14 mouse cellular contexts compared by ENCODE assay signal in the genomic region with DNA sequence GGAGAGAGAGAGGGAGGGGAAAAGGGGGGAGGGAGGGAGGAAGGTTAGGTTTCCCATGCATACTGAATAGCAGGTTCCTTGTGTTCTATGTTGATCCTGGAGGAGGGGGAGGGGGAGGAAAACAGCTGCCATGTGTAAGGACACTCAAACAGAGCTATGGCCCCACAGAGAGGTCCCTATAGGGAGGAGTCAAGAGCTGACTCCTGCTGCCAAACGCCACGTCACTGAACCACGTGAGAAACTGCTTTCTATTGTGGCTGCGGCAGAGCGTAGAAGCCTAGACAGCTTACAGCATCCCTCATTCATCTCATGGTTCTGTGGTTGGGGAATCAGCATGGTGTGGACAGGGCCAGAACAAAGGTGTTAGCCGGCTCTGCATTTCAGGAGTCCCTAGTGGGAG. TPM values are rescaled to one million over a fixed set of nuclear protein-coding genes. Genes with fewer than 3 reads are reported as not detected.
DNase-seq lines count a peak whose midpoint lies in the region; ATAC-seq lines count a peak whose summit lies in the region.
"Had no signal": no experiment of that assay in that cellular context is flagged by ENCODE, and none has a peak within 500 bp of the region (broad histone marks: within the 10 kb centered on the region; RNA-seq: fewer than 3 reads in every experiment).

No protein-coding gene starts in this region.

- DNase-seq in left cerebral cortex, postnatal 4 days = peak; percentile 54
- DNase-seq in left cerebral cortex, adult 9 months (ENCODE audit: low spot score in 2 of 2) = no peak
- no peak for DNase-seq in thymus, postnatal 4 days
- DNase-seq in layer of hippocampus, adult 11-12 months (ENCODE audit: low spot score) = no peak
- DNase-seq in adrenal gland, postnatal 10 days = no peak
- DNase-seq: cerebellum, adult 9-10 months; thymus, postnatal 14 days had no signal

- 46% methylated on average over 6 of the region's 6 CpGs for WGBS in embryonic facial prominence, embryonic 12.5 days
- WGBS in hindbrain, embryonic 16.5 days = 19% methylated on average over 6 of the region's 6 CpGs
- WGBS in neural tube, embryonic 13.5 days = 9% methylated on average over 6 of the region's 6 CpGs

- no peak overlapping the region for H3K4me3 ChIP-seq in embryonic facial prominence, embryonic 12.5 days
- H3K4me3 ChIP-seq in hindbrain, embryonic 16.5 days (ENCODE audit: low read length) = no peak overlapping the region
- no peak overlapping the region for H3K4me3 ChIP-seq in neural tube, embryonic 13.5 days

- no peak overlapping the region for H3K9ac ChIP-seq in embryonic facial prominence, embryonic 12.5 days
- no peak overlapping the region for H3K9ac ChIP-seq in hindbrain, embryonic 16.5 days (ENCODE audit: low read depth, low read length)
- H3K9ac ChIP-seq in neural tube, embryonic 13.5 days = no peak overlapping the region

- no peaks in the 10 kb centered on the region for H3K9me3 ChIP-seq in embryonic facial prominence, embryonic 12.5 days
- no peaks in the 10 kb centered on the region for H3K9me3 ChIP-seq in hindbrain, embryonic 16.5 days (ENCODE audit: control insufficient read depth, low read length)
- H3K9me3 ChIP-seq in neural tube, embryonic 13.5 days = no peaks in the 10 kb centered on the region

- H3K27ac ChIP-seq in embryonic facial prominence, embryonic 12.5 days = peak overlapping the region; percentile 38; the same call in 1 of the 2 replicates
- H3K27ac ChIP-seq in hindbrain, embryonic 16.5 days (ENCODE audit: low read depth, low read length) = peak overlapping the region; percentile 56
- H3K27ac ChIP-seq in neural tube, embryonic 13.5 days (replicated peaks) = peak overlapping the region; percentile 86

- no peaks in the 10 kb centered on the region for H3K36me3 ChIP-seq in embryonic facial prominence, embryonic 12.5 days
- no peaks in the 10 kb centered on the region for H3K36me3 ChIP-seq in hindbrain, embryonic 16.5 days (ENCODE audit: control insufficient read depth, insufficient read depth, low read length)
- no peaks in the 10 kb centered on the region for H3K36me3 ChIP-seq in neural tube, embryonic 13.5 days

- no peak for ATAC-seq in embryonic facial prominence, embryonic 12.5 days (ENCODE audit: insufficient number of reproducible peaks, insufficient read depth, low FRiP score, low TSS enrichment)
- peak; percentile 79 for ATAC-seq in hindbrain, embryonic 16.5 days
- ATAC-seq in neural tube, embryonic 13.5 days (ENCODE audit: low read depth) = peak; percentile 90

- H3K4me1 ChIP-seq in embryonic facial prominence, embryonic 12.5 days = peaks cover 11% of the 10 kb centered on the region
- H3K4me1 ChIP-seq in hindbrain, embryonic 16.5 days (ENCODE audit: control insufficient read depth, insufficient read depth, low read depth, low read length) = peaks cover 13% of the 10 kb centered on the region
- peaks cover 21% of the 10 kb centered on the region for H3K4me1 ChIP-seq in neural tube, embryonic 13.5 days (replicated peaks)

- intact Hi-C loops in left cerebral cortex, postnatal 4 days (cut with DNase I) = no loop called here

- no peak overlapping the region for H3K4me2 ChIP-seq in embryonic facial prominence, embryonic 12.5 days (replicated peaks)
- H3K4me2 ChIP-seq in hindbrain, embryonic 16.5 days (ENCODE audit: low read length) = no peak overlapping the region
- peak overlapping the region; percentile 1; the same call in 1 of the 2 replicates for H3K4me2 ChIP-seq in neural tube, embryonic 13.5 days

- no peaks in the 10 kb centered on the region for H3K27me3 ChIP-seq in embryonic facial prominence, embryonic 12.5 days
- no peaks in the 10 kb centered on the region for H3K27me3 ChIP-seq in hindbrain, embryonic 16.5 days (replicated peaks; ENCODE audit: control insufficient read depth, insufficient read depth, low read length)
- no peaks in the 10 kb centered on the region for H3K27me3 ChIP-seq in neural tube, embryonic 13.5 days

RNA-seq across cellular contexts. Expression of gene Tcl1b2, which starts 52.3 kb away (rescaled TPM):
- not detected for total RNA-seq in left cerebral cortex, postnatal 4 days (2021)
- not detected in 2 replicates for polyA plus RNA-seq in embryonic facial prominence, embryonic 12.5 days (2016; fragmentation: Nextera tagmentation; extraction: Ambion mirVana)
- polyA plus RNA-seq in hindbrain, embryonic 16.5 days (2015; fragmentation: Nextera tagmentation; extraction: Ambion mirVana) = not detected in 2 replicates
- polyA plus RNA-seq in neural tube, embryonic 13.5 days (2015; fragmentation: Nextera tagmentation; extraction: Ambion mirVana) = not detected in 2 replicates
- total RNA-seq in adrenal gland, postnatal 10 days (2021) = not detected
- total RNA-seq: adrenal gland, adult 18-20 months; gastrocnemius, adult 18-20 months; heart, postnatal 25 days; left cerebral cortex, postnatal 14 days had no signal
